Mouse (Mus musculus): ENCODE results near the gene Cpeb3.
"Not testable (repeated sequence)": the region's sequence is repeated elsewhere in the genome, so short reads cannot be mapped to it uniquely, and the experiment has no call there.

Cpeb3 gene

GRCm38 (mm10) chr19:37145846-37146245 is 62.6 kb downstream of the Cpeb3 start:
- no peak for DNase-seq (ENCODE audit: low spot score)

GRCm38 (mm10) chr19:37145401-37145800 is 63.0 kb downstream of the Cpeb3 start:
- DNase-seq (ENCODE audit: low spot score): no peak

DNA sequence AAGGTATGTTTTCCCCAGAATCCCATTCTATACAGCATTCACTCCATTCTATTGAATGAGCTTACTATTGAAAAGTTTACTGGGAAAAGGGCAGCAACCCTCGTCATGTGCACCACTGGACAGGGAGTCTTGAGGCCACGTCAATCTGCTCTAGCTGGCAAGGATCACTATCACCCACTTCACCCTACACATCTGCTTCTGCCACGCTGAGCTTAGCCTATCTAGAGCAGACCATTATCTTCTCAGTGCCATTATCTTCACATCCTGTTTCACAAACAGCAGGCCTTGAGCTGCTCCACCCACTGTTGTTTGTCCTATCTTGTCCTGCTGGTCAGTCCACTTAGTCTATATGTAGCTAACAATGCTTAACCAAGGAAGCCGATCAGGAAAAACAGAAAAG is 66.8 kb downstream of the Cpeb3 start:
- no peak for DNase-seq (ENCODE audit: low spot score)

DNA sequence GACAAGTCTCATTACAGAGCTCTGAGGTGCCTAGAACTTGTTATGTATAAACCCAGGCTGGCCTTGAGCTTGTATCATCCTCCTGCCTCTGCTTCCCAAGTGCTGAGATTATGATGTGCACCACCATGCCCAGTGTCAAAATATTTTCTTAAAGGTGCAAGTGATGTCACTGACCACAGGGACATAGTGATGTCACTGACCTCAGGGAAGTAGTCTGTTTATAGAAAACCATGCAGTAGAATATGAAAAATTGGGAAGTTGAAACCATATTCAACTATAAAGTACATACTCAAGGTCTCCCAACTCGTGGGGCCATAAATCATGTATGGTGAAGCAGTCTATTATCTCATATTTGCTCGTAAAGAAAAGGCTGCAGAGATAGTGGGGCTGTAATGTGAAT is 71.3 kb downstream of the Cpeb3 start:
- no peak for DNase-seq (ENCODE audit: low spot score)

- not testable (repeated sequence) for DNase-seq (ENCODE audit: low spot score)
These were observed 72.9 kb downstream of the Cpeb3 start for GRCm38 (mm10) chr19:37135459-37135858.

GRCm38 (mm10) chr19:37133666-37134065 is 74.7 kb downstream of the Cpeb3 start:
- no peak for DNase-seq (ENCODE audit: low spot score)

- no peak for DNase-seq (ENCODE audit: low spot score)
These were observed 76.7 kb downstream of the Cpeb3 start for GRCm38 (mm10) chr19:37131660-37132059.

GRCm38 (mm10) chr19:37128461-37128860 is 79.9 kb downstream of the Cpeb3 start:
- DNase-seq (ENCODE audit: low spot score): no peak

- no peak for DNase-seq (ENCODE audit: low spot score)
These were observed 81.3 kb downstream of the Cpeb3 start for GRCm38 (mm10) chr19:37127018-37127567.

GRCm38 (mm10) chr19:37124961-37125360 is 83.4 kb downstream of the Cpeb3 start:
- no peak for DNase-seq (ENCODE audit: low spot score)

DNA sequence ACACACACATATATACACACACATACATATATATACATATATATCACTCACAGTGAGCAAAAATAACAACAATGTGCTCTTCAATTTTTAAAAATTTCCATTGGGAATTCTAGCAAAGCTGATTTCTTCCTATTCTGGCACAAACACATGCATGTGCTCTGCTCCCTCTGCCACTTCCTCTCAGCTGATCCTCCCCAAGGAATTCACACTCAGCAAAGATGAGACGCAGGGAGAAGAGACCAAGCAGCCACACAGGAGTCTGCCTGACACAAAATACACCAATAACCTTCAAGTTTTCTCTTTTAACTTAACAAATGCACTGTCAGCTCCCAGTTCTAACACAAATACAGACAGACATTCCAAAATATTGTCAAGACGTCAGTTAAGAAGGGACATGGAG is 89.1 kb downstream of the Cpeb3 start:
- DNase-seq (ENCODE audit: low spot score): no peak

- DNase-seq (ENCODE audit: low spot score): no peak
These were observed 92.6 kb downstream of the Cpeb3 start for GRCm38 (mm10) chr19:37115824-37116223.

- DNase-seq (ENCODE audit: low spot score): no peak
These were observed 93.0 kb downstream of the Cpeb3 start for GRCm38 (mm10) chr19:37115374-37115773.

GRCm38 (mm10) chr19:37111831-37112230 is 96.6 kb downstream of the Cpeb3 start:
- DNase-seq (ENCODE audit: low spot score): no peak

DNA sequence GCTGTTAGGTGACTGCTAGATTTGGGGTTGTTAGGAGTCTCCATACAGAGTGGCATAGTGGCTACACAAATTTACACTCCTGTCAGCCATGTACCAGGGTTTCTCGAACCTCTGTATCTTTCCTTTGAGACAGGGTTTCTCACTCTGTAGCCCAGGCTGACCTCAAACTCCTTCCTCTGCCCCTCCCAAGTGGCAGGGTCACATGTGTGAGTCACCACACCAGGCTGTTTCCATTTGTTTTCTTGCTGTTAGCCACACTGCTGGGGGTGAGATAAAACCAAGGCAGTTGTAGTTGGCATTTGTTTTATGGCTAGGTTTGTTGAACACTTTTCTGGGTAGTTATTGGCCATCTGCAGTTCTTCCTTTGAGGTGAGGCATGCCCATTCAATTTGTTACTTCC is 97.9 kb downstream of the Cpeb3 start:
- DNase-seq (ENCODE audit: low spot score): no peak

- no peak for DNase-seq (ENCODE audit: low spot score)
These were observed 98.5 kb downstream of the Cpeb3 start for GRCm38 (mm10) chr19:37109853-37110252.

- no peak for DNase-seq (ENCODE audit: low spot score)
These were observed 107.7 kb downstream of the Cpeb3 start for GRCm38 (mm10) chr19:37100689-37101088.

- no peak for DNase-seq (ENCODE audit: low spot score)
These were observed 112.6 kb downstream of the Cpeb3 start for GRCm38 (mm10) chr19:37095666-37096330.

DNA sequence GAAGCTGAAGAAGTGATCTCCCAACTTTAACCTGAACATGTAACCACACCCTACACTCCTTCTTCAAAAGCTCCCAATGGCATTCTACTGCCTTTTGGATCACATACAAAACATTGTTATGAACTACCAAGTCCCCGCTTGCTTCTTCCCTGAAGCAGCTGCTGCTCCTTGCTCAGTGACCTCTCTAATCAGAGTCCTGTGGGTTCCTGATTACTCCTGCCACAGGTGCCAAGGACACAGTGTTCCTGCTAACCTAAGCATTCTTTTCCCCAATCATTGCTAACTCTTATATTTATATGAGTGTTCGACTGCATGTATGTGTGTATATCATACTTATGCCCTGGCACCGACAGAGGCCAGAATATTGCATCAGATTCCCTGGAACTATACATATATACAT is 115.2 kb downstream of the Cpeb3 start:
- no peak for DNase-seq (ENCODE audit: low spot score)

DNA sequence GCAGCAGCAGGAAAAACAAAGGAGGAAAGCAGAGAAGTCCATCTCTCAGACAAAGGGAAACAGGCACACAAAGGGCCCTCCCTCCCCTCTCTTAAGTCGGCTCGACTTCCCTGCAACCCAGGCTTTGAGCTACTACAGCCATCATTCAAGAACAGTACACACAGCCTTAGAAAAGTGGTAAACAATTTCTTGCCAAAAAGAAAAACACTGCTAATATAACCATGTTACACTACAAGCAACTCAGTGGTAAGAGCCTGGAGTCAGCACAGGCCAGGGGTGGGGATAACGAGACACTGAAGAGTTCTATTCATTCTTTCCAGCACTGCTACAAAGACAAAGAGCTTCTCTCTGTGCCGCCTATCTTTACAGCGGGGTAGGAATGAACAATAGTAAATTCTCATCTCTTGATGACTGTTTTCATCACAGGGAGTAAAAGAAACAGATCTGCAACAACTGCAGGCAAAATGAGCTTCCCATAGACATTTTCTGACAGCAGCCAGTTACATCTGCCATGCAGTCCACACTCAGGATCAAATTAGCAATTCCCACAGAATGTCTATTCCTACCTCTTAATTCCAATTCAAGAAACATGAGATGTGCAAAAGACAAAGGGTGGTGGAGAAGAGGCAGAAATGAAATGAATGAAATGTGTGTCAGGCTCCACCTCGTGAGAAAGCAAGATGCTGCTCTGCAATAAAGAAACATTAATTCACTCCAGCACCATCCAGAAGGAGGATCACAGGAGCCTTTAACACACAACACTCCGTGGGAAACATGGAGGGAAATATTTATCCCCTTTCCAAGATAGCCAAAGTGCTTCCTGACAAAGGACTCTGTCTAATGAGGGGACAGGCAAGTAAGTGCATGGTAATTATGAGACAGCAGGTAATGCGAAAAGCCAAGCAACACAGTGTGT is 118.0 kb downstream of the Cpeb3 start:
- DNase-seq (ENCODE audit: low spot score): no peak

DNA sequence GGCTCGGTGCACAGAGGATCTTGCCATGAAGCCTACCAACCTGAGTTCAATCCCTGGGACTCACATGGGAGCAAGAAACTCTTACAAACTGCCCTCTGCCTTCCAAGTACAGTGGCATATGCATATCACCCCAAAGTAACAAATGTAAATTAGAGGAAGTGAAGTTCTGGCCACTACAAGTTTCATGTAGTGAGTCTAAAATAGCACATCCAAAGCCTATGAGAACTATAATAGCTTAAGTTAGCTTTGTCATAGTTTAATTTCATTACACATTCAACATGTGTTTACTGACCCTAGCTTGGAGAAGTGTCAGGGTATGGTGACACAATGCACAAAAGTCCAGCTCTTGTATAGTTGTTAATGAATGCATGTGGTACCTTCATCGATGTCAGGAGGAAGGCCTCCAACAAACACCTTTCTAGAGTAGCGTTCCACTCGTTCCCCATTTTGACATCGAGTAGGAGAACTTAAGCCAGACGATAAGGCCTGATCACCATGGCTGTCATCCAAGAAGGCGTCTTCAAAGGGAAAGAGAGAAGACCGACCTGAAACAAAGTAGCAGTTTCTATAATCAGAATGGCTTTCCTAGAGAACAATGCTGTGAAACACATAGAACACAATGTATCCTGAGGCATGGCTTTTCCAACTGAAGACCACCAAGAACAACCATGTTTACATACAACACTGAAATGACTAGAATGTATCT is 120.2 kb downstream of the Cpeb3 start:
- DNase-seq (ENCODE audit: low spot score): no peak

DNA sequence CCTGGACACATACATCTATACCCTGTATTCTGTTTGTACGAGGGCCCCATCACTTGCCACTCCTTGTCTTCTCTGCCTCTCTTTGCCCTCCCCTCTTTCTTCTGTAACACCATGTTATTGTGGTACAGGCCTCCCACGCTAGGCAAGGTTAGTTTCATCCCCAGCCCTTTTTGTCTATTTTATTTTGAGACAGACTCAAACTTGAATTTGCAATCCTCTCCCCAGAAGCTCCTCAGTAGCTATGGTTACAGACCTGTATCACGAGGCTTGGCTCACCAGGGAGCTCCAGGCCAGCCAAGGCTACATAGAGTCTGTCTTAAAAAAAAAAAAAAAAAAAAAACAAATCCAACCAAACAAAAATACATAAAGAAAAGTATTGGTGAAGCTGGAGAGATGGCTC is 123.9 kb downstream of the Cpeb3 start:
- DNase-seq (ENCODE audit: low spot score): no peak
